Mouse (Mus musculus) intestine, embryonic 14.5 days (tissue): ENCODE measurements at regions not wholly inside any gene's neighbourhood (a gene's known extent, or its start where the extent isn't known, plus 50 kb on each side); places are given as distances from the start of the nearest gene placed in this dataset.

Source experiments
- ATAC-seq: fragments of 200-750 bp; cut with Nextera tagmentation; replicated peaks from 2 replicates; pipeline ENCODE4 v1.8.0; 2017; ENCODE audit warnings: low read depth, moderate number of reproducible peaks, moderate TSS enrichment, moderate library complexity; ENCODE audit not compliant: low FRiP score, low TSS enrichment
- DNase-seq: peaks from one replicate; pipeline ENCODE4 v3.0.0-alpha.2; 2018; ENCODE audit warnings: low spot score
- H3K27ac ChIP-seq: fragments of 300-500 bp; sonication (generic); 2 replicates; pipeline ENCODE4 v1.5.1; 2014; ENCODE audit warnings: low read depth, mild to moderate bottlenecking, control low read depth
- H3K27me3 ChIP-seq: fragments of 300-500 bp; sonication (generic); replicated peaks from 2 replicates; pipeline ENCODE4 v1.6.1; 2014; ENCODE audit warnings: low read length, control low read depth; ENCODE audit not compliant: control insufficient read depth, insufficient read depth
- H3K36me3 ChIP-seq: fragments of 300-500 bp; sonication (generic); 2 replicates; pipeline ENCODE4 v1.6.1; 2014; ENCODE audit warnings: low read length, control low read depth; ENCODE audit not compliant: control insufficient read depth, insufficient read depth
- H3K4me1 ChIP-seq: fragments of 300-500 bp; sonication (generic); replicated peaks from 2 replicates; pipeline ENCODE4 v1.6.1; 2014; ENCODE audit warnings: low read length, control low read depth, mixed read lengths; ENCODE audit not compliant: control insufficient read depth, insufficient read depth
- H3K4me2 ChIP-seq: fragments of 300-500 bp; sonication (generic); 2 replicates; pipeline ENCODE4 v1.6.1; 2014; ENCODE audit warnings: low read length
- H3K4me3 ChIP-seq: fragments of 300-500 bp; sonication (generic); 2 replicates; pipeline ENCODE4 v1.5.1; 2014; ENCODE audit warnings: low read depth, low read length, control low read depth, mixed read lengths
- H3K9ac ChIP-seq: fragments of 300-500 bp; sonication (generic); 2 replicates; pipeline ENCODE4 v1.6.1; 2014; ENCODE audit warnings: mild to moderate bottlenecking, low read length
- H3K9me3 ChIP-seq: fragments of 300-500 bp; sonication (generic); 2 replicates; pipeline ENCODE4 v1.6.1; 2016; ENCODE audit warnings: low read length, control low read depth; ENCODE audit not compliant: control insufficient read depth
- WGBS: fragments of 180-500 bp; shearing (Covaris S2); extraction: QIAGEN DNeasy Blood & Tissue Kit; methylation state at CpG from one replicate; pipeline ENCODE4 v1.1.7; 2014; 5-methylcytosine and 5-hydroxymethylcytosine counted together

GRCm38 (mm10) chr1:35759010-35759409 lies 309.2 kb upstream of the Hs6st1 start:
- 64% methylated on average over 12 of the region's 12 CpGs for WGBS
- Histone ChIP-seq H3K4me1 (no peaks in the 10 kb centered on the region), H3K4me3 (no peak overlapping the region), H3K4me2 (no peak overlapping the region), H3K27ac (no peak overlapping the region), H3K27me3 (no peaks in the 10 kb centered on the region), H3K9ac (no peak overlapping the region), H3K36me3 (no peaks in the 10 kb centered on the region), H3K9me3 (no peaks in the 10 kb centered on the region)
- no peak for DNase-seq
- no peak for ATAC-seq

- 72% methylated on average over 4 of the region's 4 CpGs for WGBS
- no peaks in the 10 kb centered on the region for H3K4me1 ChIP-seq
- H3K27ac ChIP-seq, result no peak overlapping the region
- H3K4me3 ChIP-seq, result no peak overlapping the region
- no peaks in the 10 kb centered on the region for H3K27me3 ChIP-seq
- DNase-seq (no peak), ATAC-seq (no peak)
- no peaks in the 10 kb centered on the region for H3K36me3 ChIP-seq
- H3K4me2 ChIP-seq, result no peak overlapping the region
- H3K9ac ChIP-seq, result no peak overlapping the region
- no peaks in the 10 kb centered on the region for H3K9me3 ChIP-seq
Observed at GRCm38 (mm10) chr1:35759600-35759999, 308.6 kb upstream of the Hs6st1 start.

DNA sequence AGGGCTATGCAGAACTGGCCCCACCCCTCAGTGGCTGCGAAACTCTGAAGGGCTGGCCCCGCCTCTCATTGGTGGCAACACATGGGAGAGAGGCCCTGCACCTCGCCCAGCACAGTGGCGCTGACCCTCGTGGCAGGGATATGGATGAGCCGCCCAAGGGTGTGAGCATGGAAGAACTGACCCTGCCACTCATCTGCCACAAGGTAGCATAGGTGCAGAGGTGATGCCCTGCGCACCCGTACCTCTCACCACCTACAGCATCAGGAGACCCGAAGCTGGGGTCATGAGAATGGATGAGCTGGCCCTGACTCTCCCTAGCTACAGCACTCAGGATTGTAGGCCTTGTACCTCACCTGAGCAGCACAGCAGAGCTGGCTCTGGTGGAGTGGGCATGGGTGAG lies 305.1 kb upstream of the Hs6st1 start:
- no peaks in the 10 kb centered on the region for H3K36me3 ChIP-seq
- H3K9me3 ChIP-seq, result no peaks in the 10 kb centered on the region
- H3K9ac ChIP-seq, result no peak overlapping the region
- H3K27me3 ChIP-seq, result no peaks in the 10 kb centered on the region
- WGBS, result 83% methylated on average over 9 of the region's 9 CpGs
- ATAC-seq (no peak), DNase-seq (no peak)
- no peak overlapping the region for H3K27ac ChIP-seq
- H3K4me1 ChIP-seq, result no peaks in the 10 kb centered on the region
- no peak overlapping the region for H3K4me3 ChIP-seq
- no peak overlapping the region for H3K4me2 ChIP-seq

GRCm38 (mm10) chr1:35763456-35763855 lies 304.7 kb upstream of the Hs6st1 start:
- ATAC-seq (no peak), DNase-seq (no peak)
- no peaks in the 10 kb centered on the region for H3K27me3 ChIP-seq
- H3K4me2 ChIP-seq, result no peak overlapping the region
- no peaks in the 10 kb centered on the region for H3K4me1 ChIP-seq
- H3K9me3 ChIP-seq, result no peaks in the 10 kb centered on the region
- H3K27ac ChIP-seq, result no peak overlapping the region
- H3K36me3 ChIP-seq, result no peaks in the 10 kb centered on the region
- no peak overlapping the region for H3K9ac ChIP-seq
- H3K4me3 ChIP-seq, result no peak overlapping the region
- 80% methylated on average over 10 of the region's 10 CpGs for WGBS

- DNase-seq (no peak), ATAC-seq (no peak)
- H3K9me3 ChIP-seq, result no peaks in the 10 kb centered on the region
- no peak overlapping the region for H3K27ac ChIP-seq
- no peaks in the 10 kb centered on the region for H3K27me3 ChIP-seq
- no peaks in the 10 kb centered on the region for H3K36me3 ChIP-seq
- no peak overlapping the region for H3K9ac ChIP-seq
- no peak overlapping the region for H3K4me2 ChIP-seq
- no peaks in the 10 kb centered on the region for H3K4me1 ChIP-seq
- H3K4me3 ChIP-seq, result no peak overlapping the region
- 86% methylated on average over 1 of the region's 1 CpGs for WGBS
Observed at GRCm38 (mm10) chr1:35764068-35764467, 304.1 kb upstream of the Hs6st1 start.

DNA sequence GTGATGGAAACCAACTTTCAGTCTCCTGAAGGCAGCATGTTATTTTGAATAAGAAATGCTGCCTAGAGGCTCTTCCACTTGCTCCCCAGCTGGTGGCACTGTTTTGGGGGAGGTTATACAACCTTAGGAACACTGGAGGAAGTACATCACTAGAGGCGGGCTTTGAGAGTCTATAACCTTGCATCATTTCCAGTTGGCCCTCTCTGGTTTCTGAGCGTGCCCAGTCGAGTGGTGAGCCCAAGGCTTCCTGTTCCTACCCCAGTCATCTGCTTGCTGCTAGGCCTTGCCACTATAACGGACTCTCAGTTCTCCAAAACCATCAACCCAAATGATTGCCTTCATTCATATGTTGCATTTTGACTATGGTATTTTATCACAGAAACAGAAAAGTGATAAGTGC lies 302.5 kb upstream of the Hs6st1 start:
- 88% methylated on average over 4 of the region's 4 CpGs for WGBS
- Histone ChIP-seq H3K27ac (no peak overlapping the region), H3K27me3 (no peaks in the 10 kb centered on the region), H3K4me2 (no peak overlapping the region), H3K4me1 (no peaks in the 10 kb centered on the region; the same call in 1 of the 2 replicates), H3K4me3 (no peak overlapping the region), H3K36me3 (no peaks in the 10 kb centered on the region), H3K9me3 (no peaks in the 10 kb centered on the region), H3K9ac (no peak overlapping the region)
- ATAC-seq (no peak), DNase-seq (no peak)

DNA sequence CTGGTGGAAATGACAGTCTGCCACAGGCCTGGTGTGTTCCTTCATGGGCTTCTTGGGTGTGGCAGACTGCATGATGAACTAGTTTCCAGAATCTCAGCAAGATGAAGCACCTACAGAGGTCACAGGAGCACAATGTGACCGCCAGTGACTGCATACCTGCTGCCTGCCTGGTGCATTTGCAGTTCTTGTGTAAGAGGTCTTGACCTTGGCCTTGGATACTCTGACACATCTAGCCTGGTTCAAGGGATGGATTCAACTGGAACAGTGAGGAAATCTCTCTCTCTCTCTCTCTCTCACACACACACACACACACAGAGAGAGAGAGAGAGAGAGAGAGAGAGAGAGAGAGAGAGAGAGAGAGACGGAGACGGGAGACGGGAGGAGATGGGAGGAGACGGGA lies 301.9 kb upstream of the Hs6st1 start:
- H3K4me1 ChIP-seq, result no peaks in the 10 kb centered on the region; the same call in 1 of the 2 replicates

DNA sequence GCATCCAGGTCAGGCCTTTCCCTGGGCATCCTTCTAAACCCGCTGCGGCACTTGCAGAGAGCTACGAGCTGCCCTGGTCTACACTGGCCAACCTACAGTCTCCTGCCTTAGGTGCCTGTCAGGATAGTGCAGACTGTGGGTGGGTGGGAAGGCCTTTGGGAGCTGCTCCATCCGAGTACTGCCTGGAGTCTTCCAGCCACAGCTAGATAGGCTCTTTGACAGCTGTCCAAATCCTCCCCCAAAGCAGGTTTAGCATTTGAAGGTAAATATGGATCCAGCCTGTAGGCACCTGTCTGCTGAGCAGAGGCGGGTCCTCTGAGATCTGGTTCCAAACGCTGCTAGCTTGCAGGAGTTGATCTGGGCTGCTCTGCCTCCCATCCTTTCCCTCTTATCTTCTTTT lies 295.6 kb upstream of the Hs6st1 start:
- H3K9ac ChIP-seq, result no peak overlapping the region
- H3K27me3 ChIP-seq, result no peaks in the 10 kb centered on the region
- DNase-seq, result no peak
- no peaks in the 10 kb centered on the region for H3K9me3 ChIP-seq
- no peak overlapping the region for H3K27ac ChIP-seq
- H3K4me3 ChIP-seq, result no peak overlapping the region
- no peaks in the 10 kb centered on the region for H3K36me3 ChIP-seq
- no peak overlapping the region for H3K4me2 ChIP-seq
- no peak for ATAC-seq
- no peaks in the 10 kb centered on the region; the same call in 1 of the 2 replicates for H3K4me1 ChIP-seq
- 84% methylated on average over 6 of the region's 6 CpGs for WGBS

More for the DNA sequence above, 301.9 kb upstream of the Hs6st1 start:
- H3K4me3 ChIP-seq, result no peak overlapping the region
- 82% methylated on average over 5 of the region's 5 CpGs for WGBS
- H3K9me3 ChIP-seq, result no peaks in the 10 kb centered on the region
- no peak overlapping the region for H3K9ac ChIP-seq
- H3K27me3 ChIP-seq, result no peaks in the 10 kb centered on the region
- H3K36me3 ChIP-seq, result no peaks in the 10 kb centered on the region
- ATAC-seq, result no peak
- H3K27ac ChIP-seq, result no peak overlapping the region
- no peak overlapping the region for H3K4me2 ChIP-seq
- DNase-seq, result no peak

- Histone ChIP-seq H3K4me3 (no peak overlapping the region), H3K36me3 (no peaks in the 10 kb centered on the region), H3K9ac (no peak overlapping the region), H3K9me3 (no peaks in the 10 kb centered on the region), H3K27ac (no peak overlapping the region), H3K27me3 (no peaks in the 10 kb centered on the region), H3K4me1 (no peaks in the 10 kb centered on the region; the same call in 1 of the 2 replicates), H3K4me2 (no peak overlapping the region)
- WGBS, result 94% methylated on average over 2 of the region's 2 CpGs
- ATAC-seq (no peak), DNase-seq (no peak)
Observed at GRCm38 (mm10) chr1:35774566-35774965, 293.6 kb upstream of the Hs6st1 start.
